8 mouse cellular contexts compared by ENCODE assay signal in the genomic region with DNA sequence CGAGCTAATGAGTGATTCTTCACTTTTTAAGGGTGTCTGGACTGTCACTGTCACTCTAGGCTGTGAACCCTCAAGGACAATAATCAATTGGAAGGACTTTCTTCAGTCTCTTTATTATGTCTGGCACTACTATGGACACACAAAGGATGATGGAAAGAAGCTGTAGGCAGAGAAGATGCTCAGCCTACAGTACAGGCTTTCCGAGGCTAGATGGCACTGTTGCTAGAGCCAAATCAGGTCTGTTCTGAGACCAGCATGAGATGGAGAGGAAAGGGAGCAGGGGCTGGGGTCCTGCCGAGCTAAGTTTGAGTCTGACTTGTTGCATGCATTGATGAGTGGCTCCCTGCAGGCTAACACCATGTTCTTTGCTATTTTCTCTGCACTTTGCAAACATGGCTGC.
A peak's percentile ranks its signal among the peaks of the same experiment; 100 is the strongest.
DNase-seq lines count a peak whose midpoint lies in the region; ATAC-seq and TF ChIP-seq lines count a peak whose summit lies in the region.

No protein-coding gene starts in this region.

- peak; percentile 56; the same call in 1 of the 2 replicates for ATAC-seq in stomach, embryonic 16.5 days (ENCODE audit: insufficient read depth, low FRiP score)
- ATAC-seq in granulocyte monocyte progenitor cell, adult 5-6 weeks (replicated peaks; ENCODE audit: poor library complexity, severe bottlenecking) = no peak

- no peak for TF ChIP-seq POLR2A in lung, adult 2 months (IDR thresholded peaks at IDR 0.05; ENCODE audit: borderline replicate concordance, extremely low read depth, low read depth, low read length)

- no peak overlapping the region for H3K4me2 ChIP-seq in stomach, embryonic 16.5 days (ENCODE audit: low read depth, low read length)

- H3K4me1 ChIP-seq in lung, adult 2 months (ENCODE audit: control insufficient read depth, insufficient read depth, low read length) = no peaks in the 10 kb centered on the region
- H3K4me1 ChIP-seq in stomach, embryonic 16.5 days (ENCODE audit: control insufficient read depth, insufficient read depth, low read length) = no peaks in the 10 kb centered on the region

- H3K9me3 ChIP-seq in stomach, embryonic 16.5 days (replicated peaks; ENCODE audit: control insufficient read depth, low read length) = no peaks in the 10 kb centered on the region

- no peak overlapping the region for H3K9ac ChIP-seq in stomach, embryonic 16.5 days (ENCODE audit: low read length)

- peak; percentile 7 to 13 for DNase-seq in cerebellum, adult 18-20 months
- no peak for DNase-seq in cerebellum, adult 9-10 months
- DNase-seq in 3T3-L1 (ENCODE audit: low read depth, low spot score) = peak; percentile 31
- peak; percentile 75 for DNase-seq in embryo, embryonic 11 days
- DNase-seq in kidney, adult 9 months = peak; percentile 19
- no peak for DNase-seq in lung, adult 2 months

- no peak overlapping the region for H3K4me3 ChIP-seq in lung, adult 2 months (replicated peaks; ENCODE audit: extremely low read depth, low read depth, low read length)
- H3K4me3 ChIP-seq in stomach, embryonic 16.5 days (replicated peaks; ENCODE audit: low read length) = no peak overlapping the region

- H3K36me3 ChIP-seq in stomach, embryonic 16.5 days (ENCODE audit: control insufficient read depth, insufficient read depth, low read length) = no peaks in the 10 kb centered on the region

- no peaks in the 10 kb centered on the region for H3K27me3 ChIP-seq in stomach, embryonic 16.5 days (ENCODE audit: control insufficient read depth, insufficient read depth, low read length)

- no peak overlapping the region for H3K27ac ChIP-seq in stomach, embryonic 16.5 days (ENCODE audit: low read length)

- 16% methylated on average over 3 of the region's 3 CpGs for WGBS in lung, adult 2 months
- 16% methylated on average over 3 of the region's 3 CpGs for WGBS in stomach, embryonic 16.5 days

- peak; percentile 58 for TF ChIP-seq CTCF in lung, adult 2 months (IDR thresholded peaks at IDR 0.05; ENCODE audit: insufficient read depth, low read length)

Comparison
In these comparisons a context has a peak if more than half of its experiments do, and no peak if none do; other contexts are left out.
1. DNase-seq: peak in cerebellum, adult 18-20 months (2 of 2), 3T3-L1 (single experiment), embryo, embryonic 11 days (single experiment) and kidney, adult 9 months (single experiment); none in cerebellum, adult 9-10 months (single experiment) and lung, adult 2 months (single experiment).